Mouse (Mus musculus): ENCODE measurements around the gene Mab21l1.
A peak's percentile ranks its signal among the peaks of the same experiment; 100 is the strongest.

Mab21l1 gene

GRCm38 (mm10) chr3:55782056-55782687 is at the start of gene Mab21l1:
Mab21l1 (plus strand) TSS chr3:55782510.
- peak; percentile 31 for DNase-seq

- no peak for DNase-seq
Observed at GRCm38 (mm10) chr3:55733665-55734064, 48.6 kb upstream of the Mab21l1 start.

DNA sequence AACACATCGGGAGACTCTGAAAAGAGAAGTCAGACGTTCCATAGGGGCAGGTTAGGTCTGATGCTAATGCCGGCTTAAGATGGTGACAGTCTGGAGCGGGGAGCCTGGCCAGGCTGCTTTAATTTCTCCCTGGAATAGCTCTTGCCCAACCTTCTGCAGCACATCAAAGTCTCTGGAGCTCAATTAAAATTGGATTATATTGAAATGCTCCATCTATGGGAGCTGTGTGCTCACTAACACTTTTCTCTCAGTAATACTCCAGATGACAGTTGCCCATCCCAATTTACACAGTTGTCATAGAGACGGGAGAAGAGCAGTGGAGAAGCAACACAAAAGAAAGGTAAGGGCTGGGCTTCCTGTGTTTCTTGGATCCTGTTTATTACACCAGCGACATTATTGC is 40.9 kb upstream of the Mab21l1 start:
- no peak for DNase-seq

DNA sequence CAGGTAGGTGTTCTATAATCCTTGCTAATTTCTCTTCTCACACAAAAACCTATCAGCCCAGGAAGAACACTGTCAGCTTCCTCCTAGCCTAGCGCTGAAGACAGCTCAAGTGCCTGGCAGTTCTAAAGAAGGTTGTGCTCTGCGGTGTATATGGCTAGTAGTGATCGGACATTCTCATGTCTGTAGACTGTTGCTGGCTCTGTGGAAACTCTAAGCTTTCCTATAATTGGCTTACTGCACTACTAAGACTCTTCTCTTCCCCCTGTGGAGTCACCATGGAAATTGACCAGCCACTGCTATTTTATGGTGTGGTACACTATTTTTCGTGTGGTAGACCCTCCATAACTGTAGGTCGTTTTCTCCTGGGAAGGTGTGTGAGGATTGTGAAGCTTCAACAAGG is 40.1 kb upstream of the Mab21l1 start:
- DNase-seq: no peak

DNA sequence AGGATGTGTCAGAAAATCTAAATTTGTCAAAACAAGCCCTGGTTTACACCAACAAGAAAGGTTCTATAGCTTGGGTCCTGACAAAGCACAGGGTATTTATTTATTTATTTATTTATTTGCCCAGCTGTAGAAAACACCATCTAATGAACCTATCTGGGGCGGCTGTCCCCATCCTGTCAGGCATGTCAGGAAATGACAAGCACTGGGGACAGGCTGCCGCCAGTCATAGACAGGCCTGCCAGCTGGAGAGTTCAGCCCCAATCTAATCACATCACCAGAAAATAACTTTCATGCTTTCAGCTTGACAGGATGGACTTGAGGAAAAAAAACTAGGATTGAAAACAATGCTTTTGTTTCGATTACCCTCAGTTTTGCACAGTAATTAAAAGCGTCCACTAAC is 39.7 kb upstream of the Mab21l1 start:
- no peak for DNase-seq

DNA sequence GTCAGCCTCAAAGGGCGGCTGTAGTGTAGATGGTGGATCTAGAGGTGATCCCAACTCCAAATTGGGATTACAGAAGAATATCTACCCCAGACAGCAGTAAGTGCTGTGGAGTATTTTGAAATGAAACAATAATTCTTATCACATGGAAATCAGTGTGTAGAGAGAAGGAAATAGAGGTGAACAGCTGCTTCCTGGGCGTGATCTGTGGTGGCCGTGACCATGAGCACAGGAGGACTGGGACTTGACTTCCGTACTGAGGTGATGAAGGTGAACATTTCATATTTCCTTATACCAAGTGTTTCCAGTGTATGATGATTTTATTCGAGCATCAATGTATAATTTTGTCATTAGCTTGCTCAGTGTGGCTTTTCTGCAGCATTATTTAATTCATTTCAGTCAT is 38.4 kb upstream of the Mab21l1 start:
- DNase-seq: no peak

DNA sequence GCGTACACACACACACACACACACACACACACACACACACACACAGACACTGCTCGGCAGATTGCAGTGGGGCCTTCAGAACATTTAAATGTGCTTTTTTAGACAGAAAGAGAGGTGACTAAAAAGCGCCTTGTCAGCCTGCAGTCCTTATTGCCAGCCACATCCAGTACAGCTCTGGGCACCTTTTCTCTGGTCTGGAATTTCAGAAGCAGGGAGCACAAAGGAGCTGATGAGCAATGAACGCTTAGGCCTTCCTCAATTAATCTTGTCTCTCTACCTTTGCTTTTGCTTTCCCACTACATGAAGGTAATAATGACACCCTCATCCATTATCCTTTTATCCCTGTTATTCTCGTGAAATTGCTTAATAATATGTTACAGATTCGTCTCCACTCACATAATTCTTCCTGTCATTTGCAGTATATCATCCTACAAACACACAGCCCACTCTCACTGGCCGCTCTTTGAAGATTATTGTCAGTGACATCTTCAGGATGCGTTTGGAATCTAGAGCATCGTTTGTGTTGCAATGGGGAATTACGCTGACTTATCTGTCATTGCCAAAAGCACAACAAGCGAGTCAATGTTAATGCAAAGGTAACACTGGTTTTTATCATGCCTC is 31.8 kb upstream of the Mab21l1 start:
- DNase-seq: no peak

GRCm38 (mm10) chr3:55751363-55751762 is 30.9 kb upstream of the Mab21l1 start:
- no peak for DNase-seq

DNA sequence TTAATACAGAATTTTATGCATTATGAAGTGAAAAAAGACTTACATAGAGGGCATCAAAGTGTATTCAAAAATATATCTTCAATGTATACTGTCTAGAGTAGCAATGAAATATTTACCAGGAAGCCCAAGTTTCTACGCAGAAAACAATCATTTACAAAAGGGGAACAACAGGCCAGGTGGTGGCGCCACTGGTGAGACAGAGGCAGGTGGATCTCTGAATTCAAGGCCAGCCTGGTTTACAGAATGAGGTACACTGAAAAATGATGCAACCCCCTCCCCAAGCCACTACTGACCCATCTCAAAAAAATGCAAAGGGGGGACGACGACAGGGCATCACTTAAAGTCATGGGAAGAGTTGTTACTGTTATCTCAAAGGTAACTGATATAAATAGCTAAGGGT is 29.8 kb upstream of the Mab21l1 start:
- no peak for DNase-seq

- DNase-seq: no peak
Observed at GRCm38 (mm10) chr3:55753872-55754271, 28.4 kb upstream of the Mab21l1 start.

GRCm38 (mm10) chr3:55754981-55755608 is 27.2 kb upstream of the Mab21l1 start:
- DNase-seq: no peak

- no peak for DNase-seq
Observed at GRCm38 (mm10) chr3:55755805-55756601, 26.3 kb upstream of the Mab21l1 start.

GRCm38 (mm10) chr3:55756602-55757190 is 25.6 kb upstream of the Mab21l1 start:
- DNase-seq: no peak

DNA sequence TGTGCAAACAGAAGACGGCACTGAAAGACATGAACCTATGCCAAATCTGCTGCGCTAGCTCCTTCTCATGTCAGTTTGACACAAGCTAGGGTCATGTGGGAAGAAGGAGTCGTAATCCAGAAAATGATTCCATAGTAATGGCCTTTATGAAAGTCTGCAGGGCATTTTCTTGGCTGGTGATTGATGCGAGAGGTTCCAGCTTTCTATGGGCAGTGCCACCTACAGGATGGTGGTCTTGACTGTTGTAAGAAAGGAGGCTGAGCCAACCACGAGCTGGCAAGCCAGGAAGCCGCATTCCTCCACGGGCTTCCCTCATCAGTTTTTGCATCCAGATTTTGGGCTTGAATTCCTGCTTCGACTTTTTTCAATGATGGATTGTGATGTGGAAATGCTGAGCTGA is 24.0 kb upstream of the Mab21l1 start:
- DNase-seq: no peak

DNA sequence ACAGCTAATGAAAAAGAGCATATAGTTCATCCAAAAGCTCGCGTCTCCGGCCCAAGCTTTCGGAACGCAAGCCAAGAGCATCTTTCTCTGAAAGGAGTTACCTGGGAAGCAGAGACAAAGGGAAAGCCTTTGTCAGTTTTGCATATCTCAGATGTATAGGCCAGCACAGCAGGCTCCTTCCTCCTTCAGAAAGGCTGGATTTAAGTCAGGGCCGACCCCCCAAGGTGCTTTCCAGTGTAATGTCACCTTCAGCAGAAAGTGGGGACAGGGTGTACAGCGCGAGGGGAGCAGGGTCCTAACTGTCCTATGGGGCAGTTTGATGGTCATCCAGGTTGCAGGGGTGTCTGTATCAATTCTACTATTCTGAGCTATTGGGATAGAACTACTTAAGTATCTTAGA is 18.7 kb upstream of the Mab21l1 start:
- DNase-seq: no peak

DNA sequence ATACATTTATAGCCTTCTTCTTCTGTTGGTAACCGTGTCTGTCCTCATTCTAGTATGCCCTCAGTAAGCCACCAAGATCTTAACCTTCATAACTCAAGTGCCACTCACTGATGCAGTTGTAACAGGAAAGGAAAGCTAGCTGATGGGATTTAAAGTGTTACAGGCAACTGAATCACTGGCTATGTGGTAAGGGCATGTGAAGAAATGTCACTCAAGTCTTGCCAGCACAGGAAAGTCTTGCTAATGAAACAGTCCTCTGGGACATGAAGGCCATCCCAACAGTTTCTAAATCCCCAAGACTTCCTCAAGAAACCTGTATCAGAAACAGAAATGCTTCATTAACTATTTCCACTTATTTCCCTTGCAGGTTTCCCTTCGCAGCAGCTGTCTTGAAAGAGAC is 13.7 kb upstream of the Mab21l1 start:
- DNase-seq: no peak

DNA sequence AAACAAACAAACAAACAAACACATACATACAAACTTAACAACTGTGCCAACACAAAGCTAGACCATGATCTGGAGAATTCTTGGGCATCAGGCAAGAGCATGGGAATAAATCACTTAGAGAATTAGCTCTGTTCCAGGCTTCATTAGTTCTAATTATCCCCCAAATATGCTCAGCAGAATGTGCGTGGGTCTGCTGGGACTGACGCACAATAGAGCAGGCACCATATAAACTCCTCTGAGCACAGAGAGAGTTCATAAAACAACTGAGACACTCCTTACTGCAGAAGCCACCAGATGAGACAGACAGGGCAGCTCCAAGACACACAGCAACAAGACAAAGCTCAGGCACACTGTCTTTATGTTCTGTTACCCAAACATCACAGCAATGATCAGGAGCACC is 13.0 kb upstream of the Mab21l1 start:
- no peak for DNase-seq

GRCm38 (mm10) chr3:55774203-55774602 is 8.1 kb upstream of the Mab21l1 start:
- no peak for DNase-seq

DNA sequence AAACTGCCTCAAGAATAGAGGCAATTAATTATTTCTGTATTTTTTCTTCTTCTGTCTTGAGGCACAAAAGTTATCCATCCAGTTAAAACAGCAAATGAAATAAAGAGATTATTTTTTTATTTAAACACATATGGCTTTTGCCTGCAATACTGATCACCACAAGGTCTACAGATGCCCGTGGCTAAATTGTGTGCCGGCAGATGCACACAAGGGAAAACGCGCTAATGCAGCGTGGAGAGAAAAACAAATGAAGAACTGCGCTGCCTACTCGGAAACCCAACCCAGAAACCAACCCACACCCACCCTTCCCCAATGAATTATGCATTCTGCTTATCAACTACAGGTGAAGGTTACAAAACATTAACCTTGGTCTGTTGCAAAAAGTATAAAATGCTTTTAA is 7.1 kb upstream of the Mab21l1 start:
- DNase-seq: no peak

GRCm38 (mm10) chr3:55775753-55776152 is 6.6 kb upstream of the Mab21l1 start:
- DNase-seq: no peak

DNA sequence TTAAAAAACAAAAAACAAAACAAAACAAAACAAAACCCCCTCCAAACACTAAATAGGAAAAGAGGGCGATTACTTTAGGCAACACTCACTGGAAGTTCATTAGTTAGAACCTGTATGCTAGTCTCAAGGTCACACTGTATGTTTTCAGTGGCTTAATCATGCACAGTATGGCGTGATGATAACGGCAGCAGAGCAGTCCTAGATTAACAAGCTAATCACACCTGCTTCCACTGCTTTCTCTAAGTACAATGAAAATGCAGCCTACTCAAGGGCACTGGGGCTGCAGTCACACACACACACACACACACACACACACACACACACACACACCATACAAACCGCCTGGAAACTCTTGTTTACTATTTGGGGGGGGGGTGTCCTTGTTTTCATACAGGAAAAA is 4.8 kb upstream of the Mab21l1 start:
- no peak for DNase-seq

DNA sequence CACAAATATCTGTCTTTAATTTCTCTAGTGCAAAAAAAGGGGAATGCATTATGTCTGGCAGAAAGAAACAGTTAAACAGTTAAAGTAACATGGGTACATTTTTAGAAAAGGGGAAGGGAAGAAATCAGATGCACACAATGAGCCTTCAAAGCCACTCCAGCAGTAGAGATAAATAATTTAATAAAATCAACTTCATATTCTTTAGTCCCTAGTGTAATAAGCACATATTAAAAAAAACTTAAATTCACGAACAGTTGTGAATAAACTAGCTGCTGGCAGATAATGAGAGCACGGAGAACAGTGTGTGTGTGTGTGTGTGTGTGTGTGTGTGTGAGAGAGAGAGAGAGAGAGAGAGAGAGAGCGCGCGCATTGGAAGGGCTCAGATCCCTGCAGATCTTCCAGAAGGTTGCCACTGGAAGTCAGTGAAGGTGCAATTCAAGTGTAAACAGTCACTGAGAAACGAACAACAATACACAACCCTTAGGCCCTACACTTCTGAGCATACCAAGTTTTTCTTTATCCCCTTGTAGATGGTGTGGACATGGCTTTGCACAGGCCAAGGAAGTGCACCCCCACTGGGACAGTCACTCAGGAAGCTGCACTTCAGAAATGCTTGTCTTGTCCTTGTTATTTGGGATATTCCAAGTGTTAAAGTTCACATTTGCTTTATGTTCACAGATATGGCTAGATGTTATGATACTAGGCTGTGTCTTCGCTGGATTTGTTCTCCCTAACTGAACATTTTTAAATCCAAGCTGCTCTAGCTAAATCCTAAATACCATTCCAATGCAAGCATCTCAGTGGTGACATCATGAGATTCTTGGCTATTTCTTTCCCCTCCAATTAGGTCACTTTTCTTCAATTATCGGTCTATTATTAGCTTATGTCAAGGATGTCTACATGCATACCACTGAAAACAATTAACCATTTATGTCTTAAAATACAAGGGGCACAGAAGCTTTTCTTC is 3.3 kb upstream of the Mab21l1 start:
- no peak for DNase-seq
